Mouse (Mus musculus) ES-Bruce4 (cell line): ENCODE data around the gene Zfp523. TPM values are rescaled to one million over a fixed set of nuclear protein-coding genes. Genes with fewer than 3 reads are reported as not detected.

Experiments used
- H3K27ac ChIP-seq: 2 replicates; pipeline ENCODE4 v1.5.1; 2012; ENCODE audit warnings: low read length, inconsistent platforms; ENCODE audit not compliant: insufficient read depth
- H3K27me3 ChIP-seq: 2 replicates; pipeline ENCODE4 v1.6.1; 2012; ENCODE audit warnings: mild to moderate bottlenecking, low read length, inconsistent platforms; ENCODE audit not compliant: control insufficient read depth, poor library complexity, insufficient read depth, severe bottlenecking
- H3K36me3 ChIP-seq: 2 replicates; pipeline ENCODE4 v1.6.1; 2012; ENCODE audit warnings: inconsistent platforms, mild to moderate bottlenecking, low read length, moderate library complexity; ENCODE audit not compliant: control insufficient read depth, poor library complexity, insufficient read depth, severe bottlenecking
- H3K4me1 ChIP-seq: one replicate; pipeline ENCODE4 v1.8.1; 2011; ENCODE audit warnings: low read length; ENCODE audit not compliant: control insufficient read depth, insufficient read depth
- H3K4me3 ChIP-seq: 2 replicates; pipeline ENCODE4 v1.5.1; 2011; ENCODE audit warnings: low read depth, mild to moderate bottlenecking, low read length
- H3K9ac ChIP-seq: 2 replicates; pipeline ENCODE4 v1.6.1; 2012; ENCODE audit warnings: low read depth, mild to moderate bottlenecking, inconsistent platforms; ENCODE audit not compliant: poor library complexity, severe bottlenecking
- H3K9me3 ChIP-seq: replicated peaks from 2 replicates; pipeline ENCODE4 v1.6.1; 2012; ENCODE audit warnings: mild to moderate bottlenecking, low read length, inconsistent platforms; ENCODE audit not compliant: control insufficient read depth, poor library complexity, insufficient read depth, severe bottlenecking
- CTCF ChIP-seq: IDR thresholded peaks from one replicate; pipeline ENCODE4 v1.8.1; 2011; ENCODE audit warnings: low read depth, low read length
- EP300 ChIP-seq: IDR thresholded peaks from 2 replicates; pipeline ENCODE4 v1.6.1; 2011; ENCODE audit warnings: low read depth, low read length; ENCODE audit not compliant: insufficient read depth
- POLR2A ChIP-seq: IDR thresholded peaks from one replicate; pipeline ENCODE4 v1.8.1; 2011; ENCODE audit warnings: low read length; ENCODE audit not compliant: insufficient read depth
- polyA plus RNA-seq: library from polyadenylated mRNA; stranded (reverse); fragments of >200 nt; gene quantifications from 2 replicates; pipeline ENCODE4 v1.2.4, GENCODE M21; 2011; ENCODE audit warnings: low read depth; ENCODE audit not compliant: missing spikeins, insufficient read depth, insufficient read length

The Zfp523 gene
- polyA plus RNA-seq, 1 experiment = 16.6 TPM

- H3K27ac ChIP-seq = no peak overlapping the region
- H3K9ac ChIP-seq = peak overlapping the region; percentile 84
- H3K4me1 ChIP-seq = peaks cover 11% of the 10 kb centered on the region
- no peaks in the 10 kb centered on the region for H3K9me3 ChIP-seq
- no peaks in the 10 kb centered on the region for H3K36me3 ChIP-seq
- no peaks in the 10 kb centered on the region for H3K27me3 ChIP-seq
- TF ChIP-seq EP300 (0 out of 2 replicates have a peak, but pooled peaks have one; percentile 9), CTCF (no peak), POLR2A (no peak)
- H3K4me3 ChIP-seq = peak overlapping the region; percentile 88
Observed at GRCm38 (mm10) chr17:28142700-28143610, 34.0 kb upstream of the Zfp523 start.

GRCm38 (mm10) chr17:28143751-28144150 is 33.2 kb upstream of the Zfp523 start:
- no peak for TF ChIP-seq POLR2A
- TF ChIP-seq EP300 = no peak
- no peak for TF ChIP-seq CTCF
- Histone ChIP-seq H3K9me3 (no peaks in the 10 kb centered on the region), H3K27me3 (no peaks in the 10 kb centered on the region), H3K9ac (no peak overlapping the region), H3K4me1 (peaks cover 10% of the 10 kb centered on the region), H3K36me3 (no peaks in the 10 kb centered on the region), H3K4me3 (0 out of 2 replicates have a peak overlapping the region, but pooled peaks have one; percentile 2), H3K27ac (no peak overlapping the region)

- Histone ChIP-seq H3K27me3 (no peaks in the 10 kb centered on the region), H3K36me3 (no peaks in the 10 kb centered on the region), H3K4me3 (no peak overlapping the region), H3K9ac (no peak overlapping the region), H3K9me3 (no peaks in the 10 kb centered on the region), H3K27ac (no peak overlapping the region), H3K4me1 (peaks cover 12% of the 10 kb centered on the region)
- no peak for TF ChIP-seq POLR2A
- TF ChIP-seq CTCF = no peak
- TF ChIP-seq EP300 = no peak
Observed at GRCm38 (mm10) chr17:28144241-28144640, 32.7 kb upstream of the Zfp523 start.

- no peaks in the 10 kb centered on the region for H3K9me3 ChIP-seq
- H3K4me3 ChIP-seq = no peak overlapping the region
- no peak overlapping the region for H3K9ac ChIP-seq
- no peaks in the 10 kb centered on the region for H3K36me3 ChIP-seq
- no peak overlapping the region for H3K27ac ChIP-seq
- TF ChIP-seq CTCF = no peak
- no peak for TF ChIP-seq POLR2A
- no peak for TF ChIP-seq EP300
- H3K4me1 ChIP-seq = peaks cover 26% of the 10 kb centered on the region
- H3K27me3 ChIP-seq = no peaks in the 10 kb centered on the region
Observed at GRCm38 (mm10) chr17:28148288-28148687, 28.6 kb upstream of the Zfp523 start.

GRCm38 (mm10) chr17:28149734-28150133 is 27.2 kb upstream of the Zfp523 start:
- peaks cover 26% of the 10 kb centered on the region for H3K4me1 ChIP-seq
- no peak overlapping the region for H3K27ac ChIP-seq
- no peak overlapping the region for H3K4me3 ChIP-seq
- no peaks in the 10 kb centered on the region for H3K27me3 ChIP-seq
- no peaks in the 10 kb centered on the region for H3K9me3 ChIP-seq
- no peak overlapping the region for H3K9ac ChIP-seq
- TF ChIP-seq POLR2A (no peak), EP300 (no peak; the same call in 1 of the 2 replicates), CTCF (no peak)
- no peaks in the 10 kb centered on the region for H3K36me3 ChIP-seq

- Histone ChIP-seq H3K9ac (no peak overlapping the region), H3K27me3 (no peaks in the 10 kb centered on the region), H3K9me3 (no peaks in the 10 kb centered on the region), H3K4me3 (peak overlapping the region; percentile 7; the same call in 1 of the 2 replicates), H3K36me3 (no peaks in the 10 kb centered on the region), H3K4me1 (peaks cover 28% of the 10 kb centered on the region), H3K27ac (peak overlapping the region; percentile 1; the same call in 1 of the 2 replicates)
- TF ChIP-seq EP300 = 0 out of 2 replicates have a peak, but pooled peaks have one; percentile 34
- peak; percentile 13 for TF ChIP-seq CTCF
- TF ChIP-seq POLR2A = no peak
Observed at GRCm38 (mm10) chr17:28150456-28150855, 26.5 kb upstream of the Zfp523 start.
